14 mouse cellular contexts compared by ENCODE assay signal in genomic region chr2:160062148-160062937, GRCm38 (mm10).
DNase-seq lines count a peak whose midpoint lies in the region; ATAC-seq and TF ChIP-seq lines count a peak whose summit lies in the region.
"Had no signal": no experiment of that assay in that cellular context is flagged by ENCODE, and none has a peak within 500 bp of the region (broad histone marks: within the 10 kb centered on the region; RNA-seq: fewer than 3 reads in every experiment).

No protein-coding gene starts in this region.

- no peak overlapping the region for H3K27ac ChIP-seq in gastrocnemius, adult 2 months
- no peak overlapping the region for H3K27ac ChIP-seq in lung, embryonic 14.5 days (ENCODE audit: low read depth)
- H3K27ac ChIP-seq in intestine, embryonic 15.5 days = no peak overlapping the region
- H3K27ac ChIP-seq in stomach, embryonic 15.5 days = 0 out of 2 replicates have a peak overlapping the region, but pooled peaks have one; percentile 24
- H3K27ac ChIP-seq: neural tube, embryonic 12.5 days had no signal

- no peak for DNase-seq in gastrocnemius, adult 2 months
- no peak for DNase-seq in gastrocnemius, adult 18-20 months (ENCODE audit: low spot score)
- DNase-seq in lung, embryonic 14.5 days = no peak
- no peak for DNase-seq in lung, postnatal 4 days
- no peak for DNase-seq in retina, postnatal 1 day
- DNase-seq: cerebellum, adult 9-11 months; gastrocnemius, postnatal 10 days; heart, postnatal 14 days; right cerebral cortex, postnatal 4 days; thymus, adult 2 months had no signal

- H3K36me3 ChIP-seq in lung, embryonic 14.5 days (ENCODE audit: insufficient read depth) = no peaks in the 10 kb centered on the region
- H3K36me3 ChIP-seq in intestine, embryonic 15.5 days = no peaks in the 10 kb centered on the region
- no peaks in the 10 kb centered on the region for H3K36me3 ChIP-seq in stomach, embryonic 15.5 days
- H3K36me3 ChIP-seq: neural tube, embryonic 12.5 days had no signal

- H3K4me2 ChIP-seq in lung, embryonic 14.5 days = no peak overlapping the region
- no peak overlapping the region for H3K4me2 ChIP-seq in intestine, embryonic 15.5 days (replicated peaks)
- H3K4me2 ChIP-seq in stomach, embryonic 15.5 days = no peak overlapping the region
- H3K4me2 ChIP-seq: neural tube, embryonic 12.5 days had no signal

- H3K9me3 ChIP-seq in lung, embryonic 14.5 days (ENCODE audit: low read depth, low read length) = no peaks in the 10 kb centered on the region
- H3K9me3 ChIP-seq in intestine, embryonic 15.5 days = no peaks in the 10 kb centered on the region
- H3K9me3 ChIP-seq in stomach, embryonic 15.5 days = no peaks in the 10 kb centered on the region
- H3K9me3 ChIP-seq: neural tube, embryonic 12.5 days had no signal

- H3K4me1 ChIP-seq in lung, embryonic 14.5 days (ENCODE audit: insufficient read depth) = 0 out of 2 replicates have a peak, but pooled peaks cover 4% of the 10 kb centered on the region
- H3K4me1 ChIP-seq in intestine, embryonic 15.5 days (replicated peaks) = peaks cover 4% of the 10 kb centered on the region; the same call in 1 of the 2 replicates
- H3K4me1 ChIP-seq in stomach, embryonic 15.5 days = 0 out of 2 replicates have a peak, but pooled peaks cover 8% of the 10 kb centered on the region

- ATAC-seq in lung, embryonic 14.5 days (ENCODE audit: insufficient read depth) = no peak
- peak; percentile 35; the same call in 1 of the 2 replicates for ATAC-seq in intestine, embryonic 15.5 days
- ATAC-seq in stomach, embryonic 15.5 days (ENCODE audit: insufficient read depth, low FRiP score, low read depth) = peak; percentile 65; the same call in 1 of the 2 replicates
- no peak for ATAC-seq in activated CD4-positive, CD25-positive, alpha-beta regulatory T cell, adult 4 months

- TF ChIP-seq CTCF in gastrocnemius, adult 2 months (IDR thresholded peaks at IDR 0.05) = peak; percentile 58
- peak; percentile 50 for TF ChIP-seq CTCF in lung, embryonic 14.5 days (IDR thresholded peaks at IDR 0.05; ENCODE audit: low read depth)

- WGBS in lung, embryonic 14.5 days = 50% methylated on average over 4 of the region's 4 CpGs
- 40% methylated on average over 4 of the region's 4 CpGs for WGBS in intestine, embryonic 15.5 days
- WGBS in stomach, embryonic 15.5 days = 36% methylated on average over 4 of the region's 4 CpGs

- intact Hi-C loops in gastrocnemius, adult 2 months (cut with DNase I) = loop anchor here (5.0 kb wide), 1 partner anchor 415 kb away; no protein-coding TSS in a partner anchor

- H3K4me3 ChIP-seq in gastrocnemius, adult 2 months = no peak overlapping the region
- no peak overlapping the region for H3K4me3 ChIP-seq in lung, embryonic 14.5 days (ENCODE audit: low read depth, low read length)
- H3K4me3 ChIP-seq in intestine, embryonic 15.5 days (replicated peaks) = no peak overlapping the region
- no peak overlapping the region for H3K4me3 ChIP-seq in stomach, embryonic 15.5 days (replicated peaks)
- H3K4me3 ChIP-seq: neural tube, embryonic 12.5 days had no signal

- H3K9ac ChIP-seq in lung, embryonic 14.5 days = no peak overlapping the region
- H3K9ac ChIP-seq in intestine, embryonic 15.5 days = no peak overlapping the region
- H3K9ac ChIP-seq in stomach, embryonic 15.5 days = no peak overlapping the region
- H3K9ac ChIP-seq: neural tube, embryonic 12.5 days had no signal

- no peaks in the 10 kb centered on the region for H3K27me3 ChIP-seq in lung, embryonic 14.5 days (ENCODE audit: insufficient read depth, low read length)
- no peaks in the 10 kb centered on the region for H3K27me3 ChIP-seq in intestine, embryonic 15.5 days (replicated peaks)
- H3K27me3 ChIP-seq in stomach, embryonic 15.5 days (replicated peaks) = no peaks in the 10 kb centered on the region
- H3K27me3 ChIP-seq: neural tube, embryonic 12.5 days had no signal

Comparison
In these comparisons a context has a peak if more than half of its experiments do, and no peak if none do; other contexts are left out.
1. ATAC-seq: peak in intestine, embryonic 15.5 days (single experiment) and stomach, embryonic 15.5 days (single experiment); none in lung, embryonic 14.5 days (single experiment) and activated CD4-positive, CD25-positive, alpha-beta regulatory T cell, adult 4 months (single experiment).